Mouse (Mus musculus) hindlimb bud, embryonic 11.5 days (tissue): Measurements from ENCODE around the gene Olfr220.

Experiments
- DNase-seq: peaks from one replicate; pipeline ENCODE4 v3.0.0-alpha.2; 2012; ENCODE audit warnings: low read depth, low spot score; ENCODE audit errors: extremely low spot score

The Olfr220 gene

GRCm38 (mm10) chr1:174441782-174442181, at the start of gene Olfr220:
Gene Olfr220 (plus strand): TSS chr1:174442082.
- DNase-seq = no peak

GRCm38 (mm10) chr1:174422959-174423358, 18.9 kb upstream of the Olfr220 start:
- DNase-seq = no peak

- DNase-seq = no peak
Observed at GRCm38 (mm10) chr1:174423764-174424163, 18.1 kb upstream of the Olfr220 start, which contains the start of gene Olfr414. Gene Olfr414 (plus strand): TSS chr1:174424064.

- DNase-seq = no peak
Observed at GRCm38 (mm10) chr1:174426180-174426986, 15.5 kb upstream of the Olfr220 start.

- DNase-seq = no peak
Observed at GRCm38 (mm10) chr1:174427402-174427801, 14.5 kb upstream of the Olfr220 start.

GRCm38 (mm10) chr1:174428407-174428806, 13.5 kb upstream of the Olfr220 start:
- DNase-seq = no peak

- no peak for DNase-seq
Observed at GRCm38 (mm10) chr1:174434121-174434520, 7.8 kb upstream of the Olfr220 start.

- no peak for DNase-seq
Observed at GRCm38 (mm10) chr1:174455100-174455499, 13.2 kb downstream of the Olfr220 start.

- no peak for DNase-seq
Observed at GRCm38 (mm10) chr1:174465385-174465784, 23.5 kb downstream of the Olfr220 start.

- DNase-seq = peak; percentile 16
Observed at GRCm38 (mm10) chr1:174466240-174466639, 24.4 kb downstream of the Olfr220 start.

GRCm38 (mm10) chr1:174469736-174470135, 27.9 kb downstream of the Olfr220 start:
- DNase-seq = peak; percentile 12

- no peak for DNase-seq
Observed at GRCm38 (mm10) chr1:174482567-174482966, 40.7 kb downstream of the Olfr220 start.

GRCm38 (mm10) chr1:174500064-174500463, 58.2 kb downstream of the Olfr220 start:
- DNase-seq = no peak
